Mouse (Mus musculus): ENCODE measurements around the gene Fam181a. TPM values are rescaled to one million over a fixed set of nuclear protein-coding genes. Genes with fewer than 3 reads are reported as not detected.

The Fam181a gene
- polyA plus RNA-seq, 1 experiment from 2014 or later: 4.0 TPM

- H3K4me2 ChIP-seq (replicated peaks): no peak overlapping the region
- H3K36me3 ChIP-seq: no peaks in the 10 kb centered on the region
- no peak for ATAC-seq (replicated peaks)
- H3K4me3 ChIP-seq: no peak overlapping the region
- 87% methylated on average over 8 of the region's 8 CpGs for WGBS
- H3K27ac ChIP-seq (replicated peaks): no peak overlapping the region
- H3K9ac ChIP-seq (replicated peaks): no peak overlapping the region
- no peaks in the 10 kb centered on the region for H3K9me3 ChIP-seq
- H3K4me1 ChIP-seq: no peaks in the 10 kb centered on the region
- H3K27me3 ChIP-seq: no peaks in the 10 kb centered on the region
These were observed 36.2 kb downstream of the Fam181a start for GRCm38 (mm10) chr12:103346945-103347344.

- Histone ChIP-seq H3K27ac (replicated peaks) (no peak overlapping the region), H3K9me3 (no peaks in the 10 kb centered on the region), H3K4me2 (replicated peaks) (no peak overlapping the region), H3K4me1 (no peaks in the 10 kb centered on the region), H3K36me3 (no peaks in the 10 kb centered on the region), H3K9ac (replicated peaks) (no peak overlapping the region), H3K4me3 (no peak overlapping the region), H3K27me3 (no peaks in the 10 kb centered on the region)
- 72% methylated on average over 5 of the region's 5 CpGs for WGBS
- no peak for ATAC-seq (replicated peaks)
These were observed 36.6 kb downstream of the Fam181a start for GRCm38 (mm10) chr12:103347406-103347805.

DNA sequence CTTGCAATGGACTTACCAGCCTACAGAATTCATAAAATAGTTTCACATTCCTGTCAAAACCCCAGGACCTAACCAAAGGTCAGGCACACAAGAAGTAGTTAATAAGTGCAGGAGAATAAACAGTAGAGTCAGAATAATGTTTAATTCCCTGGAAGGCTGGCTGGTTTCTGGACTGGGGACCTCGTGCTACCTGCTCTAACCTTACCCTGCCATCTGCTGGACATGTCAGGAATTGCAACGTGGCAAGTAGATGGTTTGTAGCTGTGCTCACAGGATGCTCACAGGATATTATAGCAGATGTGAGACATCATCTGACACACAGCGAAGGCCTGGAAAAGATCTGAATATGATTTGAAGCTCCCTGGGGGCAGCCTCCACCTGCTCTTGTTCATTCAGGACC, 37.7 kb downstream of the Fam181a start:
- Histone ChIP-seq H3K27me3 (no peaks in the 10 kb centered on the region), H3K9me3 (no peaks in the 10 kb centered on the region), H3K36me3 (no peaks in the 10 kb centered on the region), H3K9ac (replicated peaks) (no peak overlapping the region), H3K27ac (replicated peaks) (no peak overlapping the region), H3K4me3 (no peak overlapping the region), H3K4me1 (0 out of 2 replicates have a peak, but pooled peaks cover 2% of the 10 kb centered on the region), H3K4me2 (replicated peaks) (no peak overlapping the region)
- WGBS: 11% methylated on average over 3 of the region's 3 CpGs
- ATAC-seq (replicated peaks): peak; percentile 64; the same call in 1 of the 2 replicates

DNA sequence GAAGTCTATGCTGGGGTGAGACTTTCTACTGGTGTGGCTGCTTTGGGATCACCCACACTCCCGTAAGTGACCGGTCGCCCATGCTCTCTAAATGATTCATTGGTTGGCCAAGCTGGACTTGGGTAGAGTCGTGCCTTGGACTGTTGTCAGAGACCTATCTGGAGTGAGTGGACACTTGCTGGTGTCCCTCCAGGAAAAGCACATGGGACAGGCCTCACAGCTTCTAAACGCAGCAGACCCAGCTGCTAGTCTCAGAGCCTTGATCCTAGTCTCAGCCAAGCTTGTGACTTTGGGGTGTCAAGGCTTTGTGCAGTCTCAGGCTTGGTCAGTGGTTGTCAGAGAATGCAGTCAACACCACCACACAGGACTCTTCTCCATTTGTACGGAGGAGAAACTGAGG, 42.0 kb downstream of the Fam181a start:
- no peaks in the 10 kb centered on the region for H3K9me3 ChIP-seq
- ATAC-seq (replicated peaks): no peak
- no peaks in the 10 kb centered on the region for H3K36me3 ChIP-seq
- no peak overlapping the region for H3K4me3 ChIP-seq
- no peaks in the 10 kb centered on the region for H3K27me3 ChIP-seq
- 0 out of 2 replicates have a peak, but pooled peaks cover 3% of the 10 kb centered on the region for H3K4me1 ChIP-seq
- WGBS: 94% methylated on average over 6 of the region's 6 CpGs
- H3K9ac ChIP-seq (replicated peaks): no peak overlapping the region
- no peak overlapping the region for H3K27ac ChIP-seq (replicated peaks)
- no peak overlapping the region for H3K4me2 ChIP-seq (replicated peaks)

- H3K9ac ChIP-seq (replicated peaks): no peak overlapping the region
- H3K4me1 ChIP-seq: 0 out of 2 replicates have a peak, but pooled peaks cover 3% of the 10 kb centered on the region
- peak; percentile 57 for ATAC-seq (replicated peaks)
- H3K9me3 ChIP-seq: no peaks in the 10 kb centered on the region
- H3K4me3 ChIP-seq: no peak overlapping the region
- H3K27me3 ChIP-seq: no peaks in the 10 kb centered on the region
- H3K27ac ChIP-seq (replicated peaks): no peak overlapping the region
- 5% methylated on average over 5 of the region's 5 CpGs for WGBS
- no peak overlapping the region for H3K4me2 ChIP-seq (replicated peaks)
- no peaks in the 10 kb centered on the region for H3K36me3 ChIP-seq
These were observed 42.8 kb downstream of the Fam181a start for GRCm38 (mm10) chr12:103353538-103353937.

GRCm38 (mm10) chr12:103355746-103356414, 45.1 kb downstream of the Fam181a start, which contains the start of gene Asb2:
Gene Asb2 (minus strand): TSS chr12:103356001.
- WGBS: 76% methylated on average over 14 of the region's 14 CpGs
- H3K4me3 ChIP-seq: no peak within 1 kb of the TSS
- H3K4me2 ChIP-seq (replicated peaks): no peak within 1 kb of the TSS
- H3K4me1 ChIP-seq: 0 out of 2 replicates have a peak, but pooled peaks cover 3% of the 10 kb centered on the region
- no peak for ATAC-seq (replicated peaks)
- no peaks in the 10 kb centered on the region for H3K36me3 ChIP-seq
- no peak within 1 kb of the TSS for H3K27ac ChIP-seq (replicated peaks)
- H3K9me3 ChIP-seq: no peaks in the 10 kb centered on the region
- no peak within 1 kb of the TSS for H3K9ac ChIP-seq (replicated peaks)
- no peaks in the 10 kb centered on the region for H3K27me3 ChIP-seq

- Histone ChIP-seq H3K36me3 (no peaks in the 10 kb centered on the region), H3K27ac (replicated peaks) (no peak overlapping the region), H3K9ac (replicated peaks) (no peak overlapping the region), H3K4me3 (no peak overlapping the region), H3K4me1 (0 out of 2 replicates have a peak, but pooled peaks cover 3% of the 10 kb centered on the region), H3K27me3 (no peaks in the 10 kb centered on the region), H3K9me3 (no peaks in the 10 kb centered on the region), H3K4me2 (replicated peaks) (no peak overlapping the region)
- ATAC-seq (replicated peaks): no peak
- 95% methylated on average over 4 of the region's 4 CpGs for whole genome bisulfite sequencing
These were observed 45.6 kb downstream of the Fam181a start for GRCm38 (mm10) chr12:103356415-103356748.

DNA sequence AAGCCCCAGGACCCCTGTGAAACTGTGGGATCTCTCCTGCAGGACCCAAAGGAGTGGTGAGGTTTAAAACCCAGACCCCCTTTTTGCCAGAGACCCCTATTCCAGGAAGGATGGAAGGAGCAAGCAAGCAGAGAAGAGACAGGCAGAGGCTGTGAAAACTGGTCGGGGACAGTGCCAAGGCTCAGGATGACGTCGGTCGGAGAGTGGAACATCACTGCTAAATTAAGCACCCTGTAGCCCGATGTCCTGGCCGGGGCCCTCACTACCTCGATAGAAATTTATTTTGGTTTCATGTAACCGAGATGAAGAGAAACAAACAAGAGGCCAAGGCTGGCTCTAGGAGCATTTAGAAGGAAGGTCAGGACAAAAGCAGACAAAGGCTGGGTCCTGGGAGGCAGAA, 47.4 kb downstream of the Fam181a start:
- no peak for ATAC-seq (replicated peaks)
- WGBS: 77% methylated on average over 8 of the region's 8 CpGs
- no peaks in the 10 kb centered on the region for H3K9me3 ChIP-seq
- H3K36me3 ChIP-seq: no peaks in the 10 kb centered on the region
- no peak overlapping the region for H3K27ac ChIP-seq (replicated peaks)
- H3K27me3 ChIP-seq: no peaks in the 10 kb centered on the region
- H3K9ac ChIP-seq (replicated peaks): no peak overlapping the region
- H3K4me1 ChIP-seq: 0 out of 2 replicates have a peak, but pooled peaks cover 3% of the 10 kb centered on the region
- H3K4me3 ChIP-seq: no peak overlapping the region
- no peak overlapping the region for H3K4me2 ChIP-seq (replicated peaks)

DNA sequence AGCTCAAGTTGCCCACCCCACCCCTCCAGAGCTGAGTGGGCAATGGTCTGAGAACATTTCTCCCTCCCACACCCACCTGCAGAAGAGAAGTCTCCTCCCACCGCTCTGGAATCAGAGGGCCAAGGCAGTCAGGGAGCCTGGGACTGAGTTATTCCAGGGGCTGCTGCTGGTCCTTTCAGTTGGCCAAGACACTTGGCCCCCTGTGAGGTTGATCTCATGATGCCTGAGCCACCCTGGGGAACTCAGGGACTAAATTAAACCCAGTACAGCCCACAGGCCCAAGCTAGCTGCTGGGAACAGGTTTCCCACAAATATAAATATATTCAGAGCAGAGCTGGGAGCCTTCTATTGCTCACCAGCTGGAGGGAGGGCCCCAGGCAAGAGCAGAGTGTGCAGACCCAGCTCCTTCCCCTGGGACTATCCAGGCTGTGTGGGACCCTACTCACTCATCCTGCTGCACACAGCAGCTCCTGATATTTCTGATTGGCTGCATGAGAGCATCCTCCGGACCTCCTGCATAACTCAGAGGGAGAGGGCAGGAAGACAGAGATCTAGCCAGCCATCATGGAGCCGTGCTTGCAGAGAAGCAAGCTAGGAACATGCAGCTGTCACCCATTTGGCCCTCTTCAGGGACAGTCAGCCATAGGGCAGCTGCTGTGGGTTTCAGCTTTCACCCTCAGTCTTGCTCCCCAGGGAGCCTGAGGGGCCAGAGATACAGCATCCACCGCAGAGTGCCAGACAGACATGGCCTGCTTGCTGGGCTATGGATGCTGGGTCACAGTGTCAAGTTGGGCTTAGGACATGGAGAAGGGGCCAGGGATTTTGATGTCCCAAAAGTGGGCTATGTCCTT, 48.4 kb downstream of the Fam181a start:
- H3K27ac ChIP-seq (replicated peaks): no peak overlapping the region
- H3K4me1 ChIP-seq: no peaks in the 10 kb centered on the region
- 69% methylated on average over 4 of the region's 4 CpGs for WGBS
- no peak for ATAC-seq (replicated peaks)
- no peak overlapping the region for H3K4me2 ChIP-seq (replicated peaks)
- H3K36me3 ChIP-seq: no peaks in the 10 kb centered on the region
- no peak overlapping the region for H3K4me3 ChIP-seq
- no peak overlapping the region for H3K9ac ChIP-seq (replicated peaks)
- no peaks in the 10 kb centered on the region for H3K27me3 ChIP-seq
- H3K9me3 ChIP-seq: no peaks in the 10 kb centered on the region

DNA sequence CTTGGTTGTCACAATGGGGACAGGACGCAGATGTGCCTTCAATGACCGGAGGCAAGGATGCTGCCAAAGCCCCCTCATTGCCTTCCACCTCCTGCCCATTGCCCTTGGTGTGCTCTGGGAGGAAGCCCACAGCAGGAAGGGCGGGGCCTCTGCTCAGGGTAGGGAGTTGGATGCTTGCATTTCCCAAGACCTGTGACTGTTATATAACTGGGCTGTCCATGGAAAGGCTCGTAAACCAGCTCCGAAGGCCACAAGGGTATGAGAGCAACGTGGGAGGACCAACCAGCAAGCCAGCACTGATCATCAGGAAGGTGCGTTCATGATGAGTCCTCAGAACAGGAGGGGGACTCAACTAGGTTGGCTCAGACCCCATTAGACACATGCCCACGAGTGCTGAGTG, 50.0 kb downstream of the Fam181a start:
- 79% methylated on average over 8 of the region's 8 CpGs for WGBS
- Histone ChIP-seq H3K4me1 (no peaks in the 10 kb centered on the region), H3K9ac (replicated peaks) (no peak overlapping the region), H3K27me3 (no peaks in the 10 kb centered on the region), H3K4me3 (no peak overlapping the region), H3K27ac (replicated peaks) (no peak overlapping the region), H3K4me2 (replicated peaks) (no peak overlapping the region), H3K36me3 (no peaks in the 10 kb centered on the region), H3K9me3 (no peaks in the 10 kb centered on the region)
- ATAC-seq (replicated peaks): no peak

DNA sequence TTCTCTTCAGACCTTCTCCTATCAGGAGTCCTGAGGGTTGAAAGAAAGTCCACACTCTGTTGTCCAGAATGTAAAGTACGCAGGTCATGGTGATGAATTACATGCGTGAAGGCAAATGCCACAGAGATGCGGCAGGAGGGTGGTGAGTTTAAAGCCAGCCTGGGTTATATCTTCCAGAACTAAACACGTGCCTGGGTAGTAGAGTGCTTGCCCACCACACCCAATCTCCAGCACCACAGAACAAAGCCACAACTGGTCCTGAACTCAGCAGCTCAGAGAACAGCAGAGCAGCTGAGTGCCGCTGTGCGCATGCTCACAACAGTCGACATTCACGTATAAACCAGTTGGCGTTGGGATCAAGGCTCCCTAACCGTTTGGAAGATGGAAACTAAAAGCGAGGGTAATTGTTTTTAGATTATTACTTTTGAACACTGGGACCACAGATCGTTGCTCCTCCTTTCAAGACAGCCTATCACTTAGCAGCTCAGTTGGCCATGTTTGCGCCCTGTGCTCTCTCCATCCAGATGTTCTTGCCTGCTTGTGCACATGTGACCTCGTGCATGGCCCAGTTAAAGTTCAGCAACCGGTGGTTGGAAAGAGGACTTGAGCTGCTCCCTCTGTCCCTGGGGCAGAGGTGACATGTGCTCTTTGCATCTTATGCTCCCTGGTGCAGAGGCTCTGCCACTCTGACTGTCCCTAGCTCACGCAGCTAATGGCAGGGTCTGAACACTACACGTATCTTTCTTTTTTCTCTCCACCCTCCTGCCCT, 50.9 kb downstream of the Fam181a start:
- H3K27me3 ChIP-seq: no peaks in the 10 kb centered on the region
- 88% methylated on average over 17 of the region's 17 CpGs for WGBS
- H3K27ac ChIP-seq (replicated peaks): no peak overlapping the region
- H3K9me3 ChIP-seq: no peaks in the 10 kb centered on the region
- ATAC-seq (replicated peaks): no peak
- H3K4me3 ChIP-seq: no peak overlapping the region
- no peaks in the 10 kb centered on the region for H3K4me1 ChIP-seq
- no peak overlapping the region for H3K9ac ChIP-seq (replicated peaks)
- no peak overlapping the region for H3K4me2 ChIP-seq (replicated peaks)
- H3K36me3 ChIP-seq: no peaks in the 10 kb centered on the region

DNA sequence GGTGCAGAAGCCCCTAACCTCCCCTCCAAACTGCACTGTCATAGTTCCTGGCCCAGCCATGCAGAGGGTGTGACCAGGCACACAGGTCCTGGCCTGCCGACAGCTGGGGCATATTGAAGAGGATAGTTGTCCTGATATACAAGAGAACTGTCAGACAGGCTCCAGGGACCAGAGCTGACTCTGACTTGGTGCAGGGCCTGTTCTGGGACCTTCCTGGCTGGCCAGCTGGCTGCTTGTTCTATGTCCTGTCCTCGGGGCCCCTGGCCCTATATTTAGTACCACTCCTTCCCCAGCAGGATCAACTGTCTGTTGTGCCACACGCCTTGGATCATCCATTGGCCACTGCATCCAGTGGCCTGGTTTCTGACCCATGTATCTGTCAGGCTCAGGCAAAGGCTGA, 51.6 kb downstream of the Fam181a start:
- no peak for ATAC-seq (replicated peaks)

More for the DNA sequence above, 51.6 kb downstream of the Fam181a start:
- H3K4me1 ChIP-seq: no peaks in the 10 kb centered on the region
- no peak overlapping the region for H3K4me2 ChIP-seq (replicated peaks)
- no peak overlapping the region for H3K4me3 ChIP-seq
- WGBS: 81% methylated on average over 3 of the region's 3 CpGs
- H3K36me3 ChIP-seq: no peaks in the 10 kb centered on the region
- H3K27ac ChIP-seq (replicated peaks): no peak overlapping the region
- H3K27me3 ChIP-seq: no peaks in the 10 kb centered on the region
- H3K9ac ChIP-seq (replicated peaks): no peak overlapping the region
- no peaks in the 10 kb centered on the region for H3K9me3 ChIP-seq

Measured in forebrain, embryonic 15.5 days (tissue).